Comparison of ENCODE assay signal across 24 mouse cellular contexts in the genomic region with DNA sequence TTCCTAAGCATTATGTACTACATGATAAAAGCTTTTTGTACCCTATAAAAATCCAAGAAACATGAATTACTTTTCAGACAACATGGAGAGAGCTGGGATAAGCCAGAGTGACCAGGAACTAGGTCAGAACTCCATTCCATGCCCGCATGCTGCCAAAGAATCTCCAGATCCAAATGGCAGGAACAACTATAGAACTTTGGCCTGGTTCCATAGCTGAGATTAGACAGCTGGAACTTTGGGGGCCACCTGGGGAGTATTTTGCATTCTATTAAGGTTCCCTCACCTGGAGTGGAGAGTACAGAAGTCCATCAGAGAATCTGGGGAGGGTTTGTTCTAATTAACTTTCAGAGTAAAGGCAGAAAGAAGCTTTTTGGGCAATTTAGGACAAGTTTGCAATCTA.
"Had no signal": no experiment of that assay in that cellular context is flagged by ENCODE, and none has a peak within 500 bp of the region (broad histone marks: within the 10 kb centered on the region; RNA-seq: fewer than 3 reads in every experiment).

No protein-coding gene starts in this region.

- H3K4me2 ChIP-seq: limb, embryonic 12.5 days; limb, embryonic 15.5 days; liver, embryonic 11.5 days; lung, embryonic 14.5 days; midbrain, embryonic 13.5 days; neural tube, embryonic 13.5 days; stomach, embryonic 15.5 days had no signal

- H3K9me3 ChIP-seq: limb, embryonic 12.5 days; limb, embryonic 15.5 days; megakaryocyte, embryonic 14.5 days; midbrain, embryonic 10.5 days; midbrain, embryonic 13.5 days; neural tube, embryonic 13.5 days; stomach, embryonic 15.5 days had no signal

- H3K9ac ChIP-seq: limb, embryonic 12.5 days; limb, embryonic 15.5 days; liver, embryonic 14.5 days; liver, postnatal 0 days; lung, embryonic 14.5 days; midbrain, embryonic 13.5 days; neural tube, embryonic 13.5 days; stomach, embryonic 15.5 days had no signal

- H3K36me3 ChIP-seq: limb, embryonic 12.5 days; limb, embryonic 15.5 days; midbrain, embryonic 10.5 days; midbrain, embryonic 13.5 days; neural tube, embryonic 13.5 days; stomach, embryonic 15.5 days had no signal

- H3K27me3 ChIP-seq: limb, embryonic 12.5 days; limb, embryonic 15.5 days; megakaryocyte, embryonic 14.5 days; midbrain, embryonic 13.5 days; neural tube, embryonic 13.5 days; stomach, embryonic 15.5 days had no signal

- H3K27ac ChIP-seq: kidney, postnatal 0 days; layer of hippocampus, adult 2 months; left cerebral cortex, adult 2 months; limb, embryonic 12.5 days; limb, embryonic 15.5 days; liver, embryonic 14.5 days; midbrain, embryonic 10.5 days; midbrain, embryonic 13.5 days; neural tube, embryonic 13.5 days; stomach, embryonic 15.5 days had no signal

- ATAC-seq: liver, postnatal 0 days; lung, postnatal 0 days; midbrain, embryonic 13.5 days; midbrain, embryonic 16.5 days had no signal

- H3K4me1 ChIP-seq: limb, embryonic 12.5 days; limb, embryonic 15.5 days; megakaryocyte, embryonic 14.5 days; midbrain, embryonic 10.5 days; neural tube, embryonic 13.5 days; stomach, embryonic 15.5 days had no signal

- DNase-seq: kidney, postnatal 25 days; layer of hippocampus, adult 9-11 months; left cerebral cortex, postnatal 4 days; liver, postnatal 0 days; lung, embryonic 14.5 days; retina, postnatal 1 day; right cerebral cortex, postnatal 25 days; spleen, adult 18-20 months; thymus, postnatal 36 days had no signal

- H3K4me3 ChIP-seq: layer of hippocampus, adult 2 months; left cerebral cortex, adult 2 months; limb, embryonic 12.5 days; limb, embryonic 15.5 days; megakaryocyte, embryonic 14.5 days; midbrain, embryonic 10.5 days; midbrain, embryonic 13.5 days; myocyte; neural tube, embryonic 13.5 days; stomach, embryonic 15.5 days had no signal
